Mouse (Mus musculus) cortical plate, adult 2 months (tissue): ENCODE measurements around the gene Hmgcs1.

ENCODE experiments used
- CTCF ChIP-seq: fragments of 200-500 bp; IDR thresholded peaks from 2 replicates; pipeline ENCODE4 v1.5.1; 2011; ENCODE audit warnings: mild to moderate bottlenecking, control low read depth, low read length; ENCODE audit not compliant: insufficient read depth; ENCODE audit errors: extremely low read depth
- POLR2A ChIP-seq: fragments of 200-500 bp; IDR thresholded peaks from 2 replicates; pipeline ENCODE4 v1.6.1; 2011; ENCODE audit warnings: mild to moderate bottlenecking, low read length, control low read depth; ENCODE audit not compliant: insufficient read depth; ENCODE audit errors: extremely low read depth

DNA sequence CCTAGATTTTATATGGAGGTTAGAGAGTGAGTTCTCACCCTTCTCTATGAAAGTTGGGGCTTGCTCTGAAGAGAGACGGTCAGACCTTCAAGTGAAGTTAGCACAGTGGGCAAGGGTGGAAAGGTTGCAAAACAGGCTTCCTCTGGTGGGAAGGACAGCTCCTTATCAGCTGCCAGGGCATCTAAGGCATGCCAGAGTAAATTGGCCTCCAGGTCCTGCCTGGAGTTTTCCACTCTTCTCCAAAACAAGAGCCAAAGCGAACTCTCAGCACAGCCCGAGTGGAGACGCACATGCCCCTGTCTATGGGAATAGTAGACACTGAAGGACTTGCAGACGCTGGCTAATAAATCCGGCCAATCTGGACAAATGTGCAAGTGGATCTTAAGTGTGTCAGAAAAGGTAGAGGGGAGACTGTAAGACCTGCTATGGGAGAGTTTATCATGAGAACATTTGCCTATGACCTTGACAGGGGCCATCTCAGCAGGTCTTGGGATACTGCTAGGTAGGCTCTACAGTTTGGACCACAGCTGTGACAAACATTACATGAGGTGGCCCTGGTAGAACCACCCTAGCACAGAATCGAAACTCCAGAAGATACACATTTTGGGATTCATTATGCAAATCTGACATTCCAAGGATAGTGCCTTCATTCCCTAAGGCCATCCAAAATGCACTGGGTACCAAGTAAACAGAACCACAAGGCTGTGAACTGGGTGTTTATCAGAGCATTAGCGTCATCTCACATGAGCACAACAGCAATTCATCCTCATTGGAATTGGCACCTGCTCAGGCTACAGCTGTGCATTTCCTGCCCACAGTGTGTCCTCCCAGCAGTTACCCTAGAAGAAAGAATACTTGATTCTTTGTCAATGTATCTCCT, 19.4 kb downstream of the Hmgcs1 start:
- TF ChIP-seq POLR2A (no peak), CTCF (no peak)
